Mouse (Mus musculus): ENCODE data around the gene Ddb1. TPM values are rescaled to one million over a fixed set of nuclear protein-coding genes. Genes with fewer than 3 reads are reported as not detected.
A peak's percentile ranks its signal among the peaks of the same experiment; 100 is the strongest.

The Ddb1 gene
- polyA plus RNA-seq, 1 experiment from 2014 or later = 151 TPM

DNA sequence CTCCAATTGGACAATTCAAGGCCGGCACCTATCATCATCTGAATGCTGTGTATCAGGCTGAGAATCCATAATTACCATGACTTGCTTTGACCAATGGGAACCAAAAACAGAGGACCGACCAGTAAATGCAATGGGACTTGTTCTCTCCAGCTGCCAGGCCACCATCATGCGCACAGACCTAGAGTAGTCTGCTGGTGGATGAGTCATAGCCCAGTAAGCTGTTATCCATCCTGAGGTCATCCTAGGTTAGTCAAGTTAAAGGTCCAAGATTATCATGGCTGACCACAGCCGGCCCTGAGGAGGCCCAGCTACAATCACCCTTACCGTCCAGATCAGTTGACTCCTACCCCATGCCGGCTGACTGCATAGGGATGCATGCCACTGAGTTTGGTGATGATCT, 35.5 kb upstream of the Ddb1 start:
- Histone ChIP-seq H3K27me3 (no peaks in the 10 kb centered on the region), H3K9ac (no peak overlapping the region), H3K27ac (replicated peaks) (no peak overlapping the region), H3K36me3 (replicated peaks) (peaks cover 38% of the 10 kb centered on the region), H3K9me3 (replicated peaks) (no peaks in the 10 kb centered on the region), H3K4me1 (replicated peaks) (0 out of 2 replicates have a peak, but pooled peaks cover 5% of the 10 kb centered on the region), H3K4me3 (replicated peaks) (no peak overlapping the region), H3K4me2 (no peak overlapping the region)
- WGBS (ENCODE audit: insufficient replicate concordance) = 76% methylated on average over 6 of the region's 6 CpGs
- no peak for ATAC-seq (ENCODE audit: insufficient read depth)

GRCm38 (mm10) chr19:10576690-10577561, 28.2 kb upstream of the Ddb1 start, which contains the start of the genes Cyb561a3 and Tmem138:
Cyb561a3 (plus strand) TSS chr19:10577172.
Tmem138 (minus strand) TSS chr19:10577362.
- Histone ChIP-seq H3K27me3 (no peaks in the 10 kb centered on the region), H3K36me3 (replicated peaks) (peaks cover 34% of the 10 kb centered on the region), H3K9ac (peak within 1 kb of the TSS; percentile 84), H3K4me2 (peak within 1 kb of the TSS; percentile 83), H3K9me3 (replicated peaks) (no peaks in the 10 kb centered on the region), H3K27ac (replicated peaks) (peak within 1 kb of the TSS; percentile 86), H3K4me3 (replicated peaks) (peak within 1 kb of the TSS; percentile 76), H3K4me1 (replicated peaks) (peaks cover 30% of the 10 kb centered on the region)
- WGBS (ENCODE audit: insufficient replicate concordance) = under 1% methylated on average over 44 of the region's 44 CpGs
- ATAC-seq (ENCODE audit: insufficient read depth) = peak; percentile 92

DNA sequence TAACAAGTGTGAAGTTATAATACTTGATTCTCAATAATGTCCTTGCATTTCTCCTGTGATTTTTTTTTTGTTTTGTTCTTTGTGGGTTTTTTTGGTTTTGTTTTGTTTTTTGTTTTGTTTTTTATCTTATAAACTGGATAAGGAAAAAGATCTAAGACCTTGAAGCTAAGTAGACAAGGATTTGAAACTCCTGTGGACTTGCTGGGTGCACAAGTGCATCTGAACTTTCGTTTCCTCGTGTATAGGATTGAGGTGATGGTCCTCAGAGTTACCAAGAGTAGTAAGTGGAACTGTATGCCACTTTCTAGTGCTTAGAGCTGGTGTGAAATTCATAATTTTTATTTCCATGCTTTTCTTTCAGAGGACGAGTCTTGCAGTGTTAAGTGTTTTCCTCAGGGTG, 25.0 kb upstream of the Ddb1 start:
- Histone ChIP-seq H3K27ac (replicated peaks) (no peak overlapping the region; the same call in 1 of the 2 replicates), H3K4me1 (replicated peaks) (peaks cover 32% of the 10 kb centered on the region), H3K4me2 (no peak overlapping the region), H3K9me3 (replicated peaks) (no peaks in the 10 kb centered on the region), H3K9ac (no peak overlapping the region), H3K27me3 (no peaks in the 10 kb centered on the region), H3K4me3 (replicated peaks) (no peak overlapping the region), H3K36me3 (replicated peaks) (peaks cover 19% of the 10 kb centered on the region)
- WGBS (ENCODE audit: insufficient replicate concordance) = 65% methylated on average over 3 of the region's 3 CpGs
- no peak for ATAC-seq (ENCODE audit: insufficient read depth)

GRCm38 (mm10) chr19:10580761-10581160, 24.4 kb upstream of the Ddb1 start:
- Histone ChIP-seq H3K4me2 (no peak overlapping the region), H3K27ac (replicated peaks) (no peak overlapping the region; the same call in 1 of the 2 replicates), H3K27me3 (no peaks in the 10 kb centered on the region), H3K4me1 (replicated peaks) (peaks cover 34% of the 10 kb centered on the region), H3K9me3 (replicated peaks) (no peaks in the 10 kb centered on the region), H3K4me3 (replicated peaks) (no peak overlapping the region), H3K36me3 (replicated peaks) (peaks cover 20% of the 10 kb centered on the region), H3K9ac (no peak overlapping the region)
- 45% methylated on average over 3 of the region's 3 CpGs for WGBS (ENCODE audit: insufficient replicate concordance)
- no peak for ATAC-seq (ENCODE audit: insufficient read depth)

- Histone ChIP-seq H3K4me1 (replicated peaks) (peaks cover 32% of the 10 kb centered on the region), H3K36me3 (replicated peaks) (peaks cover 20% of the 10 kb centered on the region), H3K4me3 (replicated peaks) (no peak overlapping the region), H3K9me3 (replicated peaks) (no peaks in the 10 kb centered on the region), H3K27ac (replicated peaks) (no peak overlapping the region), H3K27me3 (no peaks in the 10 kb centered on the region), H3K4me2 (no peak overlapping the region), H3K9ac (no peak overlapping the region)
- 67% methylated on average over 6 of the region's 6 CpGs for WGBS (ENCODE audit: insufficient replicate concordance)
- no peak for ATAC-seq (ENCODE audit: insufficient read depth)
These were observed 23.1 kb upstream of the Ddb1 start for GRCm38 (mm10) chr19:10581984-10582383.

- Histone ChIP-seq H3K4me2 (no peak overlapping the region), H3K4me1 (replicated peaks) (peaks cover 31% of the 10 kb centered on the region), H3K27me3 (no peaks in the 10 kb centered on the region), H3K9ac (no peak overlapping the region), H3K36me3 (replicated peaks) (peaks cover 30% of the 10 kb centered on the region), H3K4me3 (replicated peaks) (no peak overlapping the region), H3K9me3 (replicated peaks) (no peaks in the 10 kb centered on the region), H3K27ac (replicated peaks) (no peak overlapping the region)
- WGBS (ENCODE audit: insufficient replicate concordance) = 62% methylated on average over 7 of the region's 7 CpGs
- ATAC-seq (ENCODE audit: insufficient read depth) = no peak
These were observed 21.5 kb upstream of the Ddb1 start for GRCm38 (mm10) chr19:10583550-10584146.

GRCm38 (mm10) chr19:10585112-10585511, 20.0 kb upstream of the Ddb1 start:
- Histone ChIP-seq H3K4me2 (no peak overlapping the region), H3K9ac (no peak overlapping the region), H3K4me1 (replicated peaks) (peaks cover 28% of the 10 kb centered on the region), H3K27ac (replicated peaks) (no peak overlapping the region; the same call in 1 of the 2 replicates), H3K4me3 (replicated peaks) (no peak overlapping the region), H3K27me3 (no peaks in the 10 kb centered on the region), H3K9me3 (replicated peaks) (no peaks in the 10 kb centered on the region), H3K36me3 (replicated peaks) (peaks cover 38% of the 10 kb centered on the region)
- 65% methylated on average over 8 of the region's 8 CpGs for WGBS (ENCODE audit: insufficient replicate concordance)
- peak; percentile 38; the same call in 1 of the 2 replicates for ATAC-seq (ENCODE audit: insufficient read depth)

DNA sequence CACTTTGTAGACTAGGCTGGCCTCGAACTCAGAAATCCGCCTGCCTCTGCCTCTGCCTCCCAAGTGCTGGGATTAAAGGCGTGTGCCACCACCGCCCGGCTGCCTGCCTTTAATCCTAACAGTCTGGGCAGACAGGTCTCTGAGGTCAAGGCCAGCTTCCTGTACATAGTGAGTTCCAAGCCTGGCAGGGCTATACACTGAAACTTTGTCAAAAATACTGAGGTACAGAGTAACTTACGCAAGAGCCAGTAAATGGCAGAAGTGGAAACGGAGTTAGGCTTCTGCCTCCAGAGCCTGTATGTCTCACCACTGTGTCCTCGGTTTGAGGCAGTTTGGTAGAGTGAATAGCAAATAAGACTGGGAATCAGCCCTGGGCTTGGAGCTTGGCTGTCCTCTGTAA, 17.9 kb upstream of the Ddb1 start:
- no peak overlapping the region for H3K4me3 ChIP-seq (replicated peaks)
- H3K27me3 ChIP-seq = no peaks in the 10 kb centered on the region
- 70% methylated on average over 8 of the region's 8 CpGs for WGBS (ENCODE audit: insufficient replicate concordance)
- no peak overlapping the region for H3K9ac ChIP-seq
- peak overlapping the region; percentile 20; the same call in 1 of the 2 replicates for H3K27ac ChIP-seq (replicated peaks)
- no peaks in the 10 kb centered on the region for H3K9me3 ChIP-seq (replicated peaks)
- peaks cover 37% of the 10 kb centered on the region for H3K4me1 ChIP-seq (replicated peaks)
- H3K36me3 ChIP-seq (replicated peaks) = peaks cover 44% of the 10 kb centered on the region
- H3K4me2 ChIP-seq = no peak overlapping the region
- ATAC-seq (ENCODE audit: insufficient read depth) = no peak

- Histone ChIP-seq H3K36me3 (replicated peaks) (peaks cover 54% of the 10 kb centered on the region), H3K4me3 (replicated peaks) (no peak overlapping the region), H3K27ac (replicated peaks) (peak overlapping the region; percentile 53), H3K9ac (0 out of 2 replicates have a peak overlapping the region, but pooled peaks have one; percentile 18), H3K4me1 (replicated peaks) (peaks cover 53% of the 10 kb centered on the region), H3K9me3 (replicated peaks) (no peaks in the 10 kb centered on the region), H3K4me2 (no peak overlapping the region), H3K27me3 (no peaks in the 10 kb centered on the region)
- ATAC-seq (ENCODE audit: insufficient read depth) = no peak
- WGBS (ENCODE audit: insufficient replicate concordance) = 31% methylated on average over 5 of the region's 5 CpGs
These were observed 15.8 kb upstream of the Ddb1 start for GRCm38 (mm10) chr19:10589127-10589857.

DNA sequence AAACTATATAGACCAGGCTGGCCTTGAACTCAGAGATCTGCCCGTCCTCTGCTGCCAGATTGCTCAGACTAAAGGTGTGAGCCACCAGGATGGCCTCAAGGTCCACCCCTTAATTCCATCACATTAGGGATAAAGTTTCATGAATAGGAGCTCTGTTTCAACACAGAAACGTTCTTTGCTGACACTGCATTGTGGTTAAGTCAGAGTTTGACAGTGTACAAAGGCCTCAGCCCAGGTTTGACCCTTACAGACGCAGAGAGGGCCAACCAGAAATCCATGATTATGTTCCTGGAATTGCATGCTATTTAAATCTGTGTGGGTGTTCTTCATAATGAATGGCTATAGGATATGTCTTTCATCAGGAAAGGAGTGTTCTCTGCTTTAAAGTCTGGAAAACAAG, 14.8 kb upstream of the Ddb1 start:
- Histone ChIP-seq H3K27me3 (no peaks in the 10 kb centered on the region), H3K9ac (no peak overlapping the region), H3K27ac (replicated peaks) (no peak overlapping the region), H3K4me1 (replicated peaks) (peaks cover 49% of the 10 kb centered on the region), H3K4me3 (replicated peaks) (no peak overlapping the region), H3K36me3 (replicated peaks) (peaks cover 61% of the 10 kb centered on the region), H3K9me3 (replicated peaks) (no peaks in the 10 kb centered on the region), H3K4me2 (no peak overlapping the region)
- no peak for ATAC-seq (ENCODE audit: insufficient read depth)
- 53% methylated on average over 3 of the region's 3 CpGs for WGBS (ENCODE audit: insufficient replicate concordance)
